Mouse (Mus musculus): Measurements from ENCODE around the gene Nin. TPM values are rescaled to one million over a fixed set of nuclear protein-coding genes. Genes with fewer than 3 reads are reported as not detected.
A peak's percentile ranks its signal among the peaks of the same experiment; 100 is the strongest.

Gene Nin
- polyA plus RNA-seq, 1 experiment from 2014 or later: 9.4 TPM

DNA sequence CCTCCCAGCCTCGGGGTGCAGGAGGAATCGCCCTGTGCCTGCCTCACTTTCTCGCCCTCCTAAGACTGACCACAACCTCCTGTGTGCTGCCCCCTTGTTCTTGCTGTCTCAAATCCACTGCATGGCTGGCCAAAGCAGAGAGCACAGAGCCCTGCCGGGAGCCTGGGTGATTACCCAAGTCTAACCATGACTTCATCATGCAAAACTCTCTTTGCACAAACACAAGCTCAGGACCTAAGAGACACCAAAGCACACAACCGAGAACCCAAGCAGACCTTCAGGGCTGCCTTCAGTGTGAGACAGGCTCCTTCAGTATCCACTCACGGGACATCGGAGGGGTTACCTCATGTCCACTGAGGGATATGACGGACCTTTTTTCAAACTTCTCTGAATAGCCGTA lies 31.0 kb downstream of the Nin start:
- H3K4me1 ChIP-seq (ENCODE audit: control insufficient read depth, insufficient read depth, low read depth, low read length): no peaks in the 10 kb centered on the region
- H3K4me3 ChIP-seq (ENCODE audit: low read length): no peak overlapping the region
- no peak overlapping the region for H3K27ac ChIP-seq (ENCODE audit: low read depth, low read length)
- H3K27me3 ChIP-seq (replicated peaks; ENCODE audit: control insufficient read depth, insufficient read depth, low read length): no peaks in the 10 kb centered on the region
- no peaks in the 10 kb centered on the region for H3K9me3 ChIP-seq (ENCODE audit: control insufficient read depth, low read length)
- H3K9ac ChIP-seq (ENCODE audit: low read depth, low read length): no peak overlapping the region
- H3K4me2 ChIP-seq (ENCODE audit: low read length): no peak overlapping the region
- ATAC-seq: no peak
- 0 out of 2 replicates have a peak, but pooled peaks cover 2% of the 10 kb centered on the region for H3K36me3 ChIP-seq (ENCODE audit: control insufficient read depth, insufficient read depth, low read length)
- 91% methylated on average over 9 of the region's 9 CpGs for WGBS

- Histone ChIP-seq H3K36me3 (ENCODE audit: control insufficient read depth, insufficient read depth, low read length) (0 out of 2 replicates have a peak, but pooled peaks cover 2% of the 10 kb centered on the region), H3K27me3 (replicated peaks; ENCODE audit: control insufficient read depth, insufficient read depth, low read length) (no peaks in the 10 kb centered on the region), H3K27ac (ENCODE audit: low read depth, low read length) (no peak overlapping the region), H3K9ac (ENCODE audit: low read depth, low read length) (no peak overlapping the region), H3K4me2 (ENCODE audit: low read length) (no peak overlapping the region), H3K9me3 (ENCODE audit: control insufficient read depth, low read length) (no peaks in the 10 kb centered on the region), H3K4me1 (ENCODE audit: control insufficient read depth, insufficient read depth, low read depth, low read length) (no peaks in the 10 kb centered on the region), H3K4me3 (ENCODE audit: low read length) (no peak overlapping the region)
- 95% methylated on average over 7 of the region's 7 CpGs for WGBS
- ATAC-seq: no peak
Measured at GRCm38 (mm10) chr12:70078471-70079025, 35.0 kb downstream of the Nin start.

GRCm38 (mm10) chr12:70076493-70076892 lies 37.0 kb downstream of the Nin start:
- Histone ChIP-seq H3K36me3 (ENCODE audit: control insufficient read depth, insufficient read depth, low read length) (0 out of 2 replicates have a peak, but pooled peaks cover 2% of the 10 kb centered on the region), H3K27ac (ENCODE audit: low read depth, low read length) (no peak overlapping the region), H3K9me3 (ENCODE audit: control insufficient read depth, low read length) (no peaks in the 10 kb centered on the region), H3K4me2 (ENCODE audit: low read length) (no peak overlapping the region), H3K4me1 (ENCODE audit: control insufficient read depth, insufficient read depth, low read depth, low read length) (no peaks in the 10 kb centered on the region), H3K4me3 (ENCODE audit: low read length) (no peak overlapping the region), H3K27me3 (replicated peaks; ENCODE audit: control insufficient read depth, insufficient read depth, low read length) (no peaks in the 10 kb centered on the region), H3K9ac (ENCODE audit: low read depth, low read length) (no peak overlapping the region)
- no peak for ATAC-seq
- WGBS: 89% methylated on average over 11 of the region's 11 CpGs

- Histone ChIP-seq H3K27ac (ENCODE audit: low read depth, low read length) (no peak overlapping the region), H3K9ac (ENCODE audit: low read depth, low read length) (no peak overlapping the region), H3K36me3 (ENCODE audit: control insufficient read depth, insufficient read depth, low read length) (0 out of 2 replicates have a peak, but pooled peaks cover 2% of the 10 kb centered on the region), H3K4me1 (ENCODE audit: control insufficient read depth, insufficient read depth, low read depth, low read length) (peaks cover 12% of the 10 kb centered on the region), H3K4me3 (ENCODE audit: low read length) (no peak overlapping the region), H3K27me3 (replicated peaks; ENCODE audit: control insufficient read depth, insufficient read depth, low read length) (no peaks in the 10 kb centered on the region), H3K4me2 (ENCODE audit: low read length) (no peak overlapping the region), H3K9me3 (ENCODE audit: control insufficient read depth, low read length) (no peaks in the 10 kb centered on the region)
- WGBS: 92% methylated on average over 2 of the region's 2 CpGs
- ATAC-seq: no peak
Measured at GRCm38 (mm10) chr12:70075001-70075400, 38.5 kb downstream of the Nin start.

DNA sequence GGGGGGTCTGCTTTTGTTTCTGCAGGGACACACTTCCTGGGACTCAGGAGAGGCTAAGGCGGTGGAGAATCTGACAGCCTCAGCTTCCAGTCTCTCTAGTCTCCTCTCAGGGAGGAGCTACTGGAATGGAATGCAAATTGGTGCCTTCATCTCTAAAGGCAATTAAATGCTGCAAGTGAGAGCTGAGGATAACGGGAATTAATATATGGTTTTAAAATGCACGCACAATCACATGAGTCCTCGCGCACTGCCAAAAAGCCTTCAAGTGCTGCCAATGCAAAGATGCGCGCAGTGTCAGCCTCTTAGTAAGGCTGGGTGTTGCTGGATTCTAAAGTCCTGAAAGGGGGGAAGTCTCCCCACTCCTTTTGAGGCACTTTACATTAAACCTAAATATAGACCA lies 42.6 kb downstream of the Nin start:
- Histone ChIP-seq H3K4me3 (ENCODE audit: low read length) (no peak overlapping the region), H3K27me3 (replicated peaks; ENCODE audit: control insufficient read depth, insufficient read depth, low read length) (no peaks in the 10 kb centered on the region), H3K27ac (ENCODE audit: low read depth, low read length) (no peak overlapping the region), H3K9me3 (ENCODE audit: control insufficient read depth, low read length) (no peaks in the 10 kb centered on the region), H3K9ac (ENCODE audit: low read depth, low read length) (no peak overlapping the region), H3K36me3 (ENCODE audit: control insufficient read depth, insufficient read depth, low read length) (no peaks in the 10 kb centered on the region), H3K4me1 (ENCODE audit: control insufficient read depth, insufficient read depth, low read depth, low read length) (peaks cover 30% of the 10 kb centered on the region), H3K4me2 (ENCODE audit: low read length) (no peak overlapping the region)
- no peak; the same call in 1 of the 2 replicates for ATAC-seq
- 40% methylated on average over 7 of the region's 7 CpGs for WGBS

GRCm38 (mm10) chr12:70070306-70070705 lies 43.2 kb downstream of the Nin start:
- H3K4me3 ChIP-seq (ENCODE audit: low read length): no peak overlapping the region

GRCm38 (mm10) chr12:70068647-70069257 lies 44.8 kb downstream of the Nin start:
- peak overlapping the region; percentile 35; the same call in 1 of the 2 replicates for H3K9ac ChIP-seq (ENCODE audit: low read depth, low read length)
- 18% methylated on average over 6 of the region's 6 CpGs for WGBS
- no peak overlapping the region for H3K4me3 ChIP-seq (ENCODE audit: low read length)
- no peaks in the 10 kb centered on the region for H3K27me3 ChIP-seq (replicated peaks; ENCODE audit: control insufficient read depth, insufficient read depth, low read length)
- peak; percentile 38; the same call in 1 of the 2 replicates for ATAC-seq
- no peaks in the 10 kb centered on the region for H3K9me3 ChIP-seq (ENCODE audit: control insufficient read depth, low read length)
- peaks cover 30% of the 10 kb centered on the region for H3K4me1 ChIP-seq (ENCODE audit: control insufficient read depth, insufficient read depth, low read depth, low read length)
- H3K36me3 ChIP-seq (ENCODE audit: control insufficient read depth, insufficient read depth, low read length): no peaks in the 10 kb centered on the region
- peak overlapping the region; percentile 5 for H3K4me2 ChIP-seq (ENCODE audit: low read length)
- no peak overlapping the region for H3K27ac ChIP-seq (ENCODE audit: low read depth, low read length)

More at GRCm38 (mm10) chr12:70070306-70070705, 43.2 kb downstream of the Nin start:
- Histone ChIP-seq H3K4me2 (ENCODE audit: low read length) (no peak overlapping the region), H3K9ac (ENCODE audit: low read depth, low read length) (peak overlapping the region; percentile 29; the same call in 1 of the 2 replicates), H3K36me3 (ENCODE audit: control insufficient read depth, insufficient read depth, low read length) (no peaks in the 10 kb centered on the region), H3K27me3 (replicated peaks; ENCODE audit: control insufficient read depth, insufficient read depth, low read length) (no peaks in the 10 kb centered on the region), H3K9me3 (ENCODE audit: control insufficient read depth, low read length) (no peaks in the 10 kb centered on the region), H3K4me1 (ENCODE audit: control insufficient read depth, insufficient read depth, low read depth, low read length) (peaks cover 30% of the 10 kb centered on the region), H3K27ac (ENCODE audit: low read depth, low read length) (no peak overlapping the region)
- ATAC-seq: peak; percentile 40; the same call in 1 of the 2 replicates
- 20% methylated on average over 4 of the region's 4 CpGs for WGBS

- peaks cover 30% of the 10 kb centered on the region for H3K4me1 ChIP-seq (ENCODE audit: control insufficient read depth, insufficient read depth, low read depth, low read length)
- 36% methylated on average over 9 of the region's 9 CpGs for WGBS
- no peaks in the 10 kb centered on the region for H3K36me3 ChIP-seq (ENCODE audit: control insufficient read depth, insufficient read depth, low read length)
- H3K4me3 ChIP-seq (ENCODE audit: low read length): no peak overlapping the region
- H3K4me2 ChIP-seq (ENCODE audit: low read length): no peak overlapping the region
- ATAC-seq: peak; percentile 31
- no peaks in the 10 kb centered on the region for H3K27me3 ChIP-seq (replicated peaks; ENCODE audit: control insufficient read depth, insufficient read depth, low read length)
- H3K9me3 ChIP-seq (ENCODE audit: control insufficient read depth, low read length): no peaks in the 10 kb centered on the region
- no peak overlapping the region for H3K9ac ChIP-seq (ENCODE audit: low read depth, low read length)
- H3K27ac ChIP-seq (ENCODE audit: low read depth, low read length): no peak overlapping the region; the same call in 1 of the 2 replicates
Measured at GRCm38 (mm10) chr12:70067849-70068248, 45.7 kb downstream of the Nin start.

DNA sequence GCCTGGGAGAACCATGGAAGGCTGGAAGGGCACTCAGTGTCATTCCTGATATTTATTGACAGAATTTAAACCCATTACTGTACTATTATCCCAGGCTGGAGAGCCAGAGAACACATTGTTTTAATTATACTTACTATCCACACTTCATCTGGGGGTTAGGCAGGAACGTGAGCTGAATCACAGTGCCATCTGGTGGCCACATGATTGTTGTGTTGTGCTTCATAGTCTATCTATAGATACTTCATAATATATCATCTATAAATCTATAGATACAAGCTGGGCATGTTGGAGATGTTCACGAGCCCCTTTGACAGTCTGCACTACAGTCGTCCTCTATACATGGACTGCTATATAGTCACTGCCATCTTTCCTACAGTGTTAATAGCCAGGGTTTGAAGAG lies 51.4 kb downstream of the Nin start:
- no peak for ATAC-seq
- Histone ChIP-seq H3K36me3 (ENCODE audit: control insufficient read depth, insufficient read depth, low read length) (no peaks in the 10 kb centered on the region; the same call in 1 of the 2 replicates), H3K27ac (ENCODE audit: low read depth, low read length) (no peak overlapping the region), H3K4me2 (ENCODE audit: low read length) (no peak overlapping the region), H3K9me3 (ENCODE audit: control insufficient read depth, low read length) (no peaks in the 10 kb centered on the region), H3K9ac (ENCODE audit: low read depth, low read length) (no peak overlapping the region), H3K4me3 (ENCODE audit: low read length) (no peak overlapping the region), H3K4me1 (ENCODE audit: control insufficient read depth, insufficient read depth, low read depth, low read length) (no peaks in the 10 kb centered on the region), H3K27me3 (replicated peaks; ENCODE audit: control insufficient read depth, insufficient read depth, low read length) (no peaks in the 10 kb centered on the region)
- WGBS: 45% methylated on average over 3 of the region's 3 CpGs
